Mouse (Mus musculus): Measurements from ENCODE around the gene Lhx4.

GRCm38 (mm10) chr1:155718851-155719250 lies 32.6 kb downstream of the Lhx4 start:
- TF ChIP-seq POLR2A (IDR thresholded peaks at IDR 0.05; ENCODE audit: borderline replicate concordance, insufficient read depth, low read length) (no peak), CTCF (IDR thresholded peaks at IDR 0.05; ENCODE audit: borderline replicate concordance, insufficient read depth, low read depth, low read length) (no peak)

Measured in cerebellum, adult 2 months (tissue).